17 mouse cellular contexts compared by ENCODE assay signal in the genomic region with DNA sequence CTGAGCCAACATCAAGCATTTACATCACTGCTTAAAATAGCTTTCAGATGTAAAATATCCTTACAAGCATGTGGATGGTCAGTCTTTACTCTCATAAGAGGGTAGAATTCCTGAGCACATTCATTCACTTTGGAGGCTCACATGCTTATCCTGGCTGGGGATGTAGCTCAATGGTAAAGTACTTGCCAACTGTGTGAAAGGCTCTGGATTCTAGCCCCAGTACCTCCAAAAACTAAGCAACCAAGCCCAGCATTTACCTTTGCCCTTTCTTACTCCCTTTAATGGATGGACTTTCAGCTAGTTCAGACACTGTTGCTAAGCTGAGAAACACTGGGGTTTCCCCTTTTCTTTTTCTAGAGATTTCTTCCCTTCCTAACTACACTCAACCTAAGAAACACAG.
"Had no signal": no experiment of that assay in that cellular context is flagged by ENCODE, and none has a peak within 500 bp of the region (broad histone marks: within the 10 kb centered on the region; RNA-seq: fewer than 3 reads in every experiment).

No protein-coding gene starts in this region.

- H3K27me3 ChIP-seq: limb, embryonic 12.5 days; limb, embryonic 15.5 days; liver, embryonic 12.5 days; liver, embryonic 15.5 days had no signal

- H3K4me2 ChIP-seq: limb, embryonic 12.5 days; limb, embryonic 15.5 days; liver, embryonic 12.5 days; liver, embryonic 15.5 days; midbrain, embryonic 11.5 days had no signal

- ATAC-seq: intestine, postnatal 0 days; liver, embryonic 12.5 days had no signal

- H3K4me3 ChIP-seq: limb, embryonic 12.5 days; limb, embryonic 15.5 days; liver, embryonic 12.5 days; liver, embryonic 15.5 days had no signal

- DNase-seq: kidney, postnatal 4 days; left cerebral cortex, postnatal 4 days; lung, adult 2 months; lung, postnatal 14 days; lung, postnatal 4 days; midbrain, embryonic 14.5 days; thymus, adult 2 months; thymus, postnatal 14 days; thymus, postnatal 4 days had no signal

- H3K9me3 ChIP-seq: limb, embryonic 12.5 days; limb, embryonic 15.5 days; liver, embryonic 12.5 days; liver, embryonic 15.5 days had no signal

- H3K4me1 ChIP-seq: limb, embryonic 12.5 days; limb, embryonic 15.5 days; liver, embryonic 12.5 days; liver, embryonic 15.5 days had no signal

- H3K27ac ChIP-seq: kidney, postnatal 0 days; limb, embryonic 12.5 days; limb, embryonic 15.5 days; liver, embryonic 12.5 days; liver, embryonic 15.5 days; stomach, postnatal 0 days had no signal

- H3K9ac ChIP-seq: limb, embryonic 12.5 days; limb, embryonic 15.5 days; liver, embryonic 12.5 days; liver, embryonic 15.5 days had no signal
